Mouse (Mus musculus) liver, embryonic 13.5 days (tissue): ENCODE data around the gene Gm10309. TPM values are rescaled to one million over a fixed set of nuclear protein-coding genes. Genes with fewer than 3 reads are reported as not detected.

Source experiments
- ATAC-seq: fragments of 200-750 bp; cut with Nextera tagmentation; 2 replicates; pipeline ENCODE4 v1.8.0; 2017; ENCODE audit warnings: low read depth, mild to moderate bottlenecking, moderate number of reproducible peaks, moderate library complexity
- DNase-seq: peaks from one replicate; pipeline ENCODE4 v3.0.0; 2022
- H3K27ac ChIP-seq: fragments of 300-500 bp; sonication (generic); 2 replicates; pipeline ENCODE4 v1.5.1; 2015; ENCODE audit warnings: moderate library complexity, mild to moderate bottlenecking, inconsistent platforms
- H3K27me3 ChIP-seq: fragments of 300-500 bp; sonication (generic); 2 replicates; pipeline ENCODE4 v1.6.1; 2015; ENCODE audit warnings: mild to moderate bottlenecking, inconsistent platforms
- H3K36me3 ChIP-seq: fragments of 300-500 bp; sonication (generic); 2 replicates; pipeline ENCODE4 v1.6.1; 2015; ENCODE audit warnings: mild to moderate bottlenecking, inconsistent platforms
- H3K4me1 ChIP-seq: fragments of 300-500 bp; sonication (generic); replicated peaks from 2 replicates; pipeline ENCODE4 v1.6.1; 2015; ENCODE audit warnings: inconsistent platforms
- H3K4me2 ChIP-seq: fragments of 300-500 bp; sonication (generic); 2 replicates; pipeline ENCODE4 v1.6.1; 2015; ENCODE audit warnings: inconsistent platforms, mild to moderate bottlenecking, moderate library complexity
- H3K4me3 ChIP-seq: fragments of 300-500 bp; sonication (generic); replicated peaks from 2 replicates; pipeline ENCODE4 v1.5.1; 2015; ENCODE audit warnings: mild to moderate bottlenecking, inconsistent platforms
- H3K9ac ChIP-seq: fragments of 300-500 bp; sonication (generic); 2 replicates; pipeline ENCODE4 v1.6.1; 2015; ENCODE audit warnings: mild to moderate bottlenecking, inconsistent platforms
- H3K9me3 ChIP-seq: fragments of 300-500 bp; sonication (generic); replicated peaks from 2 replicates; pipeline ENCODE4 v1.6.1; 2016; ENCODE audit warnings: inconsistent platforms
- WGBS: fragments of 180-500 bp; shearing (Covaris S2); methylation state at CpG from one replicate; pipeline ENCODE4 v1.1.7; 2015; ENCODE audit not compliant: insufficient replicate concordance; 5-methylcytosine and 5-hydroxymethylcytosine counted together
- polyA plus RNA-seq: library from polyadenylated mRNA; unstranded; fragments of >200 nt; fragmentation: Nextera tagmentation; extraction: Ambion mirVana; gene quantifications from 2 replicates; pipeline ENCODE4 v1.2.1, GENCODE M21; 2015

The Gm10309 gene
- polyA plus RNA-seq = not detected in 2 replicates

GRCm38 (mm10) chr17:86505183-86505631 lies at the start of gene Gm10309:
Gm10309 (minus strand) TSS chr17:86505232.
- Histone ChIP-seq H3K27ac (no peak within 1 kb of the TSS), H3K4me3 (no peak within 1 kb of the TSS), H3K9ac (no peak within 1 kb of the TSS), H3K27me3 (no peaks in the 10 kb centered on the region), H3K9me3 (no peaks in the 10 kb centered on the region), H3K36me3 (no peaks in the 10 kb centered on the region), H3K4me1 (no peaks in the 10 kb centered on the region), H3K4me2 (no peak within 1 kb of the TSS)
- 82% methylated on average over 8 of the region's 8 CpGs for WGBS
- ATAC-seq (no peak), DNase-seq (no peak)

DNA sequence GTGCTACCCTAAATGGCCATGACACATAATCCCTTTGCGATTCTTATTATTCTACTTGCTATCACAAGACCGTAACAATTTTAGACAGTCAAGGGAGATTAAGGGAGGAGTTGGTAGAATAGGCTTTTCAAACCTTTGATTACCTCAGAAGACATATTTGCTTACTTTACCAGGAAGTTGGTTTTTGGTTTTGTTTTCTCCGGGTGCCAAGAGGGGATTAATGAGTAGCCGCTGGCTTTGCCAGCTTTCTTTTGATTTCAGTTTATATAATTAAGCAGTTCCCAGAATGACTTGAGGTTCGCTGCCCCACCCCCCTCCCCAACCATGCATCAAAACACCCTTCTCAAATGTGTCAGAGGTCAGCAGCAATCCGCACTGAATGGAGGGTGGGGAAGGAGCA lies 47.0 kb upstream of the Gm10309 start:
- no peaks in the 10 kb centered on the region for H3K27me3 ChIP-seq
- no peak overlapping the region for H3K27ac ChIP-seq
- H3K36me3 ChIP-seq = no peaks in the 10 kb centered on the region
- no peak overlapping the region for H3K9ac ChIP-seq
- H3K4me2 ChIP-seq = no peak overlapping the region
- no peaks in the 10 kb centered on the region for H3K4me1 ChIP-seq
- 82% methylated on average over 6 of the region's 6 CpGs for WGBS
- ATAC-seq = no peak
- no peak overlapping the region for H3K4me3 ChIP-seq
- H3K9me3 ChIP-seq = no peaks in the 10 kb centered on the region
- no peak for DNase-seq

DNA sequence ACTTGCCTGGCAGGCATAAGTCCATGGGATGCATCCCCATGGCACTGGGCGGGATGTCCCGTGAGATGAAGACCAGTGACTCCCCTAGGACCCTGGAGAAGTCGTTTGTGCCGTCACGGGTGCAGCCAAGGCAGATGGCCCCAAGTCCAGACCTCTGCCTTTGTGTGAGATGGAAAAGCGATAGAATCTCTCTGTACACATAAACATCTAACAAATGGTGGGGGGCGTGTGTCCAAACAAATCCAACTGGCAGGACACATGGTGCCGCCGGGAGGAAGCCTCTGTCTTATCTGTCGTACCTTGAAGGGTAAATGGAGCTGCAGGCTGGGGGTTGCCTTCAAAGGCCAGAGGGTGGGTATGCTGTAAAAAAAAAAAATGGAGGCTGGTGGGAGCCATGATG lies 46.5 kb upstream of the Gm10309 start:
- Histone ChIP-seq H3K27ac (no peak overlapping the region), H3K4me3 (no peak overlapping the region), H3K4me1 (no peaks in the 10 kb centered on the region), H3K27me3 (no peaks in the 10 kb centered on the region), H3K9me3 (no peaks in the 10 kb centered on the region), H3K36me3 (no peaks in the 10 kb centered on the region), H3K9ac (no peak overlapping the region), H3K4me2 (no peak overlapping the region)
- DNase-seq = no peak
- no peak for ATAC-seq
- WGBS = 81% methylated on average over 10 of the region's 10 CpGs

- H3K4me3 ChIP-seq = no peak overlapping the region
- no peak overlapping the region for H3K27ac ChIP-seq
- no peaks in the 10 kb centered on the region for H3K27me3 ChIP-seq
- H3K9me3 ChIP-seq = no peaks in the 10 kb centered on the region
- no peak for DNase-seq
- WGBS = 67% methylated on average over 10 of the region's 10 CpGs
- H3K9ac ChIP-seq = no peak overlapping the region
- H3K4me2 ChIP-seq = no peak overlapping the region
- H3K36me3 ChIP-seq = no peaks in the 10 kb centered on the region
- no peak for ATAC-seq
- no peaks in the 10 kb centered on the region for H3K4me1 ChIP-seq
Observed at GRCm38 (mm10) chr17:86549128-86549527, 44.1 kb upstream of the Gm10309 start.

DNA sequence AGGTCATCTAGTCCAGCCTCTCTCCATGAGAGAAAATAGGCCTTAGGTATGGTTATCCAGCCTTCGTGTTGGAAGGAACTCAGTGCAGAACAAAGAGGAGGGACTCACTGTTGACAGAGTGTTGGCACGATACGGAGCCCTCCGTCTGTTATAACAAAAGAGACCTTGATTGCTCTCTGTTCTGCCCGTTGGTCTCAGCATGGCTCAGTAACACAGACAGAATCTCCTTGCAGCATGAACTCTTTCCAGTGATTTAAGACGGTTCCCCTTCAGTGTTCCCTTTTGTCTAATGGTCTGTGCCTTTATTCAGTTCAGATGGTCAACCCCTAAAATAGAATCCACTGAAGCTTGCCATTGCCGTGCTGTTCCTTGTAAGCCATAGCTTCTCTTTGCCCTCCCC lies 41.5 kb upstream of the Gm10309 start:
- Histone ChIP-seq H3K9me3 (no peaks in the 10 kb centered on the region), H3K27me3 (no peaks in the 10 kb centered on the region), H3K4me1 (no peaks in the 10 kb centered on the region), H3K27ac (no peak overlapping the region), H3K4me2 (no peak overlapping the region), H3K9ac (no peak overlapping the region), H3K4me3 (no peak overlapping the region), H3K36me3 (no peaks in the 10 kb centered on the region)
- no peak for DNase-seq
- no peak for ATAC-seq
- WGBS = 68% methylated on average over 7 of the region's 7 CpGs

- DNase-seq = no peak
- H3K4me3 ChIP-seq = no peak overlapping the region
- H3K36me3 ChIP-seq = no peaks in the 10 kb centered on the region
- no peak overlapping the region for H3K27ac ChIP-seq
- H3K9me3 ChIP-seq = no peaks in the 10 kb centered on the region
- H3K4me1 ChIP-seq = 0 out of 2 replicates have a peak, but pooled peaks cover 7% of the 10 kb centered on the region
- H3K4me2 ChIP-seq = no peak overlapping the region
- H3K27me3 ChIP-seq = no peaks in the 10 kb centered on the region
- ATAC-seq = no peak
- no peak overlapping the region for H3K9ac ChIP-seq
- WGBS = 72% methylated on average over 18 of the region's 18 CpGs
Observed at GRCm38 (mm10) chr17:86539881-86540430, 34.9 kb upstream of the Gm10309 start.

DNA sequence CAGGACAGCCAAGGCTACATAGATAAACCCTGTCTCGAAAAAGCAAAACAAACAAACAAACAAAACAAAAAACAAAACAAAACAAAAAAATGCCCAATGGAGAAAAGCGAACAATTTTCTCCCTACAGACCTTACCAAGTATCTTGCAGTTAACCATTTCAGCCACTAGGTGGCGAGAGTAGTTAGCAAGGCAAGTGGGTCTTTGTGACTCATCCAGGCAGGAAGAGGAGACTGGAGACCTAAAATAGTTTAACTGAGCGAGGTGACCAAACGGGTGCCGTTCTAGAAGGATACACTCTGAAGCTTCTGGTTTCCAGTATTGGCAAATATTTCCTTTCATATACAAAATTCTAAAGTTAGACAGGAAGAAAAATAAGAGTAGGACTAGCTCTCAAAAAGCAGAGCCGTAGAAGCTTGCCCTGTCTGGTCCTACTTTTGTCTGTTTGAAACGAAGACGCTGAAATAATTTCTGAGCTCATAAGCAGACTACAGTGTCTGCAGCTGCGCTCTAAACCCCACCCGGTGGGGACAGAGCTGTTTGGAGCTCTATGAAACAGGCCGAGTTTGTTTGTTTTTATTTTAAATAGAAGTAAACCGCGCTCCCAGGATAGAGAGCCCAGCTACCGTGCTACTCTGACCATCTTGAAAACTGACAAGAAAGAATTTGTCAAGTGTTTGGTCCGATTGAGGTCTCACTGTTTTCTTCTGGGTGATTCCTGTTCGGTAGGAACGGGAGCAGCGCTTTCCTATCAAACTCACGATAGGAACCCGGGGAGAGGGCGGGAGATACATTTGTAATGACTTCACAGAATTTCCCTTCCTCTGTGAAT lies 31.0 kb upstream of the Gm10309 start:
- no peak for ATAC-seq
- Histone ChIP-seq H3K27ac (no peak overlapping the region), H3K36me3 (no peaks in the 10 kb centered on the region), H3K9me3 (no peaks in the 10 kb centered on the region), H3K9ac (no peak overlapping the region), H3K27me3 (no peaks in the 10 kb centered on the region), H3K4me3 (peak overlapping the region; percentile 28), H3K4me1 (peaks cover 14% of the 10 kb centered on the region; the same call in 1 of the 2 replicates), H3K4me2 (peak overlapping the region; percentile 53)
- peak; percentile 45 for DNase-seq
- WGBS = 28% methylated on average over 22 of the region's 22 CpGs

DNA sequence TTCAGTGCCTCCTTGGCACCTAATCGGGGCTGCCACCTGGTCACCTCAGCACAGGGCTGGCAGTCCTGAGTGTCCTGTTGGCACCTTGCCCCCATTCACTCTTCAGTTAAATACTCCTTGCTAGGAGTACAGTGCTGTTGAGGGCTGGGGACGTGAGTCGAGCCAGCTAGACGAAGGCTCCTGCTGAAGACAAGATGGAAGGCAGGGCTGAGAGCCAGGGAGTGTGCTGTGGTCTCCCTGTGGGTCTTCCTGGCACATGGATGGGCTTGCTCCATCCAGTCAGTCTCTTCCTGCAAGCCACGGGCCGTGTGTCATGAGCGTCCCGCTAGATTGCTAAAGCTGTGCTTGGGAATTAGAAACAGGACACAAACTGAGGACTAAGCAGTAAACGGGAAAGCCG lies 30.1 kb upstream of the Gm10309 start:
- H3K4me2 ChIP-seq = no peak overlapping the region
- no peaks in the 10 kb centered on the region for H3K9me3 ChIP-seq
- WGBS = 60% methylated on average over 10 of the region's 10 CpGs
- H3K27me3 ChIP-seq = no peaks in the 10 kb centered on the region
- ATAC-seq = no peak
- no peak overlapping the region for H3K27ac ChIP-seq
- peaks cover 14% of the 10 kb centered on the region for H3K4me1 ChIP-seq
- no peak for DNase-seq
- H3K9ac ChIP-seq = no peak overlapping the region
- H3K36me3 ChIP-seq = no peaks in the 10 kb centered on the region
- no peak overlapping the region for H3K4me3 ChIP-seq

GRCm38 (mm10) chr17:86533549-86533851 lies 28.5 kb upstream of the Gm10309 start:
- peaks cover 14% of the 10 kb centered on the region for H3K4me1 ChIP-seq
- H3K27ac ChIP-seq = no peak overlapping the region
- ATAC-seq (no peak), DNase-seq (no peak)
- H3K9me3 ChIP-seq = no peaks in the 10 kb centered on the region
- H3K4me2 ChIP-seq = no peak overlapping the region
- no peaks in the 10 kb centered on the region for H3K36me3 ChIP-seq
- 80% methylated on average over 11 of the region's 11 CpGs for WGBS
- no peak overlapping the region for H3K9ac ChIP-seq
- H3K27me3 ChIP-seq = no peaks in the 10 kb centered on the region
- H3K4me3 ChIP-seq = no peak overlapping the region

DNA sequence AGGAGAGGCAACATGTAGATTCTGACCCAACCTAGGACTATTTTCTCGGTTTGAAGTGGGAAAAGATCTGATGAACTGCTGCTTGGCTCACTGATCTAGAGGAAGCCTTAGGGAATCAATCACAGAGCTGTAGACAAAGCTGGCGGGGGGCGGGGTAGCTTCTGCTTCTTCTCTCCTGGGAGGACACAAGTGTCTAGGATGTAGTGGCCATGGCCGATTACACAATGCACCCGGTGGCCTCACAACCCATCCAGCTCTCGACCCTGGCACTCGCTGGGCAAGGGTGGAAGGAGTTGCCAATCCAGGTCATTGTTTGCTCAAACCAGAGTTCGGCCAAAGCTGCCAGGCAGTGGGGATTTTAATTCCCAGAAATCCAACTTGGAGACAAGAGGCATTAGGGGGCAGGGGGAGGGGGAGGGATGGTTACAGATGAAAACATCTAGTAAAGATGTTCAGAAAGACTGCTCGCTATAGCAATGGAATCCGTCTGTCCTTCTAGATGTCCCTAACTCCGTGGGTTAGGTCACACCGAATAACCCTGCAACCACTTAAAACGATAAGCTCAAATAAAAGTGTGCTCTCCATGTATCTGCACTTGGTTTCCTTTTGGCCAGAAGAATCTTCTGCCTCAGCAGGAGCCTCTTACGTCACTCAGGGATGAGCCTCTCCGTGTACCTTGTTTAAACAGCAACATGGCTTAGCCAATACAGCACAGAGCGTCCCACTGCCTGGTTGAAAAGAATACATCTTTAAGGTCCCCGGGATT lies 27.9 kb upstream of the Gm10309 start:
- peaks cover 14% of the 10 kb centered on the region for H3K4me1 ChIP-seq
- H3K9me3 ChIP-seq = no peaks in the 10 kb centered on the region
- no peaks in the 10 kb centered on the region for H3K36me3 ChIP-seq
- DNase-seq = no peak
- H3K27ac ChIP-seq = no peak overlapping the region
- no peaks in the 10 kb centered on the region for H3K27me3 ChIP-seq
- no peak overlapping the region for H3K4me2 ChIP-seq
- no peak for ATAC-seq
- WGBS = 60% methylated on average over 17 of the region's 17 CpGs
- H3K4me3 ChIP-seq = no peak overlapping the region
- H3K9ac ChIP-seq = no peak overlapping the region

GRCm38 (mm10) chr17:86531231-86531630 lies 26.2 kb upstream of the Gm10309 start:
- H3K27me3 ChIP-seq = no peaks in the 10 kb centered on the region
- H3K27ac ChIP-seq = no peak overlapping the region
- no peaks in the 10 kb centered on the region for H3K9me3 ChIP-seq
- H3K36me3 ChIP-seq = no peaks in the 10 kb centered on the region
- WGBS = 53% methylated on average over 6 of the region's 6 CpGs
- no peak overlapping the region for H3K4me2 ChIP-seq
- peaks cover 7% of the 10 kb centered on the region for H3K4me1 ChIP-seq
- H3K4me3 ChIP-seq = no peak overlapping the region
- no peak overlapping the region for H3K9ac ChIP-seq
- no peak for DNase-seq
- ATAC-seq = no peak
